20 mouse cellular contexts compared by ENCODE assay signal in genomic region chr5:57200420-57200819, GRCm38 (mm10).
"Had no signal": no experiment of that assay in that cellular context is flagged by ENCODE, and none has a peak within 500 bp of the region (broad histone marks: within the 10 kb centered on the region; RNA-seq: fewer than 3 reads in every experiment).

No protein-coding gene starts in this region.

- ATAC-seq: liver, embryonic 12.5 days; midbrain, embryonic 13.5 days; midbrain, embryonic 16.5 days had no signal

- DNase-seq: kidney, postnatal 10 days; kidney, postnatal 4 days; layer of hippocampus, adult 9-11 months; liver; lung, adult 18-20 months; lung, postnatal 10 days; lung, postnatal 36 days; thymus, adult 18-20 months; thymus, postnatal 36 days had no signal

- H3K9me3 ChIP-seq: kidney, embryonic 15.5 days; limb, embryonic 10.5 days; limb, embryonic 13.5 days; liver, embryonic 12.5 days; liver, embryonic 15.5 days; lung, embryonic 15.5 days; midbrain, embryonic 10.5 days; midbrain, embryonic 13.5 days had no signal

- H3K9ac ChIP-seq: kidney, embryonic 15.5 days; limb, embryonic 13.5 days; liver, embryonic 12.5 days; liver, embryonic 15.5 days; lung, embryonic 15.5 days; midbrain, embryonic 13.5 days had no signal

- H3K4me3 ChIP-seq: kidney, embryonic 15.5 days; limb, embryonic 10.5 days; limb, embryonic 13.5 days; liver, embryonic 12.5 days; liver, embryonic 15.5 days; lung, embryonic 15.5 days; megakaryocyte, embryonic 14.5 days; midbrain, embryonic 10.5 days; midbrain, embryonic 13.5 days; myocyte had no signal

- H3K27ac ChIP-seq: kidney, embryonic 15.5 days; limb, embryonic 10.5 days; limb, embryonic 13.5 days; liver, embryonic 12.5 days; liver, embryonic 15.5 days; lung, embryonic 15.5 days; midbrain, embryonic 10.5 days; midbrain, embryonic 13.5 days had no signal

- H3K4me1 ChIP-seq: kidney, embryonic 15.5 days; limb, embryonic 10.5 days; limb, embryonic 13.5 days; liver, embryonic 12.5 days; liver, embryonic 15.5 days; lung, embryonic 15.5 days; megakaryocyte, embryonic 14.5 days; midbrain, embryonic 10.5 days; midbrain, embryonic 13.5 days had no signal

- H3K36me3 ChIP-seq: kidney, embryonic 15.5 days; limb, embryonic 10.5 days; limb, embryonic 13.5 days; liver, embryonic 12.5 days; liver, embryonic 15.5 days; lung, embryonic 15.5 days; midbrain, embryonic 10.5 days; midbrain, embryonic 13.5 days had no signal

- H3K4me2 ChIP-seq: kidney, embryonic 15.5 days; limb, embryonic 13.5 days; liver, embryonic 12.5 days; liver, embryonic 15.5 days; lung, embryonic 15.5 days; midbrain, embryonic 13.5 days had no signal

- H3K27me3 ChIP-seq: kidney, embryonic 15.5 days; limb, embryonic 13.5 days; liver, embryonic 12.5 days; liver, embryonic 15.5 days; lung, embryonic 15.5 days; megakaryocyte, embryonic 14.5 days; midbrain, embryonic 13.5 days had no signal
